Mouse (Mus musculus) lung, postnatal 4 days (tissue): ENCODE measurements around the gene Nim1k.

ENCODE experiments used
- DNase-seq, 2 experiments: peaks; one replicate each; pipeline ENCODE4 v3.0.0; 2021

Nim1k gene

GRCm38 (mm10) chr13:119684416-119685177 is 71.1 kb downstream of the Nim1k start:
- DNase-seq, result no peak

- DNase-seq, result no peak
Observed at GRCm38 (mm10) chr13:119681161-119681560, 74.5 kb downstream of the Nim1k start.

GRCm38 (mm10) chr13:119679721-119680120 is 76.0 kb downstream of the Nim1k start:
- DNase-seq, result no peak

- no peak for DNase-seq
Observed at GRCm38 (mm10) chr13:119678794-119679193, 76.9 kb downstream of the Nim1k start.

GRCm38 (mm10) chr13:119661420-119661819 is 94.3 kb downstream of the Nim1k start:
- DNase-seq, result peak; percentile 29 to 41
